Mouse (Mus musculus) stomach, embryonic 16.5 days (tissue): ENCODE measurements around the gene Notch2. TPM values are rescaled to one million over a fixed set of nuclear protein-coding genes. Genes with fewer than 3 reads are reported as not detected.

Experiments
- ATAC-seq: fragments of 200-750 bp; cut with Nextera tagmentation; 2 replicates; pipeline ENCODE4 v1.8.0; 2017; ENCODE audit warnings: moderate number of reproducible peaks, moderate TSS enrichment; ENCODE audit not compliant: insufficient read depth, low FRiP score
- H3K27ac ChIP-seq: fragments of 300-500 bp; sonication (generic); 2 replicates; pipeline ENCODE4 v1.5.1; 2014; ENCODE audit warnings: low read length
- H3K27me3 ChIP-seq: fragments of 300-500 bp; sonication (generic); 2 replicates; pipeline ENCODE4 v1.6.1; 2014; ENCODE audit warnings: low read length, control low read depth, mixed read lengths; ENCODE audit not compliant: control insufficient read depth, insufficient read depth
- H3K36me3 ChIP-seq: fragments of 300-500 bp; sonication (generic); 2 replicates; pipeline ENCODE4 v1.6.1; 2014; ENCODE audit warnings: low read length; ENCODE audit not compliant: control insufficient read depth, insufficient read depth
- H3K4me1 ChIP-seq: fragments of 300-500 bp; sonication (generic); 2 replicates; pipeline ENCODE4 v1.6.1; 2014; ENCODE audit warnings: low read length, control low read depth, mixed read lengths; ENCODE audit not compliant: control insufficient read depth, insufficient read depth
- H3K4me2 ChIP-seq: fragments of 300-500 bp; sonication (generic); 2 replicates; pipeline ENCODE4 v1.6.1; 2014; ENCODE audit warnings: low read depth, low read length, mixed read lengths
- H3K4me3 ChIP-seq: fragments of 300-500 bp; sonication (generic); replicated peaks from 2 replicates; pipeline ENCODE4 v1.5.1; 2014; ENCODE audit warnings: mild to moderate bottlenecking, low read length
- H3K9ac ChIP-seq: fragments of 300-500 bp; sonication (generic); 2 replicates; pipeline ENCODE4 v1.6.1; 2014; ENCODE audit warnings: low read length
- H3K9me3 ChIP-seq: fragments of 300-500 bp; sonication (generic); replicated peaks from 2 replicates; pipeline ENCODE4 v1.6.1; 2016; ENCODE audit warnings: low read length, control low read depth; ENCODE audit not compliant: control insufficient read depth
- WGBS: fragments of 180-500 bp; shearing (Covaris S2); extraction: QIAGEN DNeasy Blood & Tissue Kit; methylation state at CpG from one replicate; pipeline ENCODE4 v1.1.7; 2014; 5-methylcytosine and 5-hydroxymethylcytosine counted together
- polyA plus RNA-seq: library from polyadenylated mRNA; unstranded; fragments of >200 nt; fragmentation: Nextera tagmentation; extraction: Ambion mirVana; gene quantifications from 2 replicates; pipeline ENCODE4 v1.2.1, GENCODE M21; 2015

Notch2 gene
- polyA plus RNA-seq, 1 experiment from 2014 or later, result 23.6 TPM

DNA sequence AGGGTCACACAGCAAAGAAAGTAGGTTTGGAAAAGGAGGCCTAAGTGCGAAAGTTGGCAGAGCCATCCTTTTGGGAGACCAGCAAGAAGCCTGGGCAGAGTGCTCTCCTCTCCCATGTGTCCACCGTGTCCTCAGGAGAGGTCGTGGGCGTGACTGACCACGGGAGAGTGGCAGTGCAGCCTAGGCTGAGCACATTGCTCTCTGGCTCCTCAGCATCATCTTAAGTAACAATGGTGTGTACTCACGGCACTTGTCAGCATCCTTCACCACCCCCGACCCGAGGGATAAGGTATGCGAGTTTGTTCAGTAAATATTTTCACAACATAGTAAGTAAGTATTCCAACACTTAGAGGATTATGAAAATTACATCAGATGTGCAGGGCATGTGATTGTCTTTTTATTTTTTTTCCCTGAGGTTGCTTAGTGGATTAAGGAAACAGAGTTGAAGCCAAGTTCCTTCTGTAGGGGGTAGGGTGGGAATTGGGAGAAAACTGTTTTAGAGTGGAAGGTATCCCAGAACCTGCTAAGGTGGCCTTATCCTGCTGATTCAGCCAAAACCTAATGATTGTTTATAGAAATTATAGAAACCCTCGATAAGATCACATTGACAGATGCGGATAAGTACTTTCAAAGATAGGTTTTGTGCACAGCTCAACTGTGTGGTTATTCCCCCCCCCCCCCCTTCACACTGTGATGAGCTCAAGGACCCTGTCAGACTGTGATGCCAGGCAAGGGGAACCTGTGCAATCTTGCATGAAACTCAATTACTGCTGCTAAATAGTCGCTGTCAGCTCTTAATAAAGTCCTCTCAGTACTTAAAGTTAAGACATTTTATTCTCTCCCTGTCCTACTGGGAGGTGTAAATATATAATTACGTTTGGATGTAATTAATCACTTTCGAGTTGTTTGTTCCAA is 37.4 kb downstream of the Notch2 start:
- no peaks in the 10 kb centered on the region for H3K27me3 ChIP-seq
- H3K36me3 ChIP-seq, result no peaks in the 10 kb centered on the region
- WGBS, result 56% methylated on average over 14 of the region's 14 CpGs
- no peak overlapping the region for H3K4me2 ChIP-seq
- no peak overlapping the region for H3K27ac ChIP-seq
- no peak overlapping the region for H3K9ac ChIP-seq
- H3K4me3 ChIP-seq, result no peak overlapping the region
- H3K9me3 ChIP-seq, result no peaks in the 10 kb centered on the region
- H3K4me1 ChIP-seq, result peaks cover 35% of the 10 kb centered on the region
- no peak for ATAC-seq

DNA sequence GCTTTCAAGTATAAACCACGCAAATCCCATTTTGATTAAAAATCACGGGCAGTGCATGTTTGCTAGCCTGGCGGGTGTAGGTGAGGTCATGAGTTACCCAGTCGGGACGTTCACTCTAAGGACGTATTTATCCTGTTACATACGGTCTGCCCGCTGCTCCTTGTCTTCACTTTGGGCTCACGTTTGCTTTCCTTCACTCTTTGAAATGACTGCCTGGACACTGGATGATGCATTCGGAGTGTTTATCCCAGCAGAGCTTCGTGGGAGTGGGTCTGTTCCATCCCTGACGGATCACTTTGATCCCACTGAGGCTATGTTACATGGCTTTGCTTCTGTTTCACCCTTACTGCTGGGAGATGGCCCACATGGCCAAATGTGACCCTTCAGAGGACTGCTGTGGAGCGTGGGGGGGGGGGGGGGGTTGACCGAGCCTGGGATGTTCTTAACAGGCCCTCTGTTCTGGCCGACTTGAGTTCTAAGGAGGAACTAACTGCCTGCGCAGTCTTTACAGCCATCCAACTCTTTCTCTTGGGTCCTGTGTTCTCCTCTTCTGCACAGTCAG is 38.2 kb downstream of the Notch2 start:
- Histone ChIP-seq H3K4me1 (peaks cover 34% of the 10 kb centered on the region), H3K9me3 (no peaks in the 10 kb centered on the region), H3K27me3 (no peaks in the 10 kb centered on the region), H3K4me3 (no peak overlapping the region), H3K36me3 (no peaks in the 10 kb centered on the region), H3K9ac (no peak overlapping the region), H3K4me2 (no peak overlapping the region), H3K27ac (peak overlapping the region; percentile 52)
- WGBS, result 33% methylated on average over 16 of the region's 16 CpGs
- no peak; the same call in 1 of the 2 replicates for ATAC-seq

DNA sequence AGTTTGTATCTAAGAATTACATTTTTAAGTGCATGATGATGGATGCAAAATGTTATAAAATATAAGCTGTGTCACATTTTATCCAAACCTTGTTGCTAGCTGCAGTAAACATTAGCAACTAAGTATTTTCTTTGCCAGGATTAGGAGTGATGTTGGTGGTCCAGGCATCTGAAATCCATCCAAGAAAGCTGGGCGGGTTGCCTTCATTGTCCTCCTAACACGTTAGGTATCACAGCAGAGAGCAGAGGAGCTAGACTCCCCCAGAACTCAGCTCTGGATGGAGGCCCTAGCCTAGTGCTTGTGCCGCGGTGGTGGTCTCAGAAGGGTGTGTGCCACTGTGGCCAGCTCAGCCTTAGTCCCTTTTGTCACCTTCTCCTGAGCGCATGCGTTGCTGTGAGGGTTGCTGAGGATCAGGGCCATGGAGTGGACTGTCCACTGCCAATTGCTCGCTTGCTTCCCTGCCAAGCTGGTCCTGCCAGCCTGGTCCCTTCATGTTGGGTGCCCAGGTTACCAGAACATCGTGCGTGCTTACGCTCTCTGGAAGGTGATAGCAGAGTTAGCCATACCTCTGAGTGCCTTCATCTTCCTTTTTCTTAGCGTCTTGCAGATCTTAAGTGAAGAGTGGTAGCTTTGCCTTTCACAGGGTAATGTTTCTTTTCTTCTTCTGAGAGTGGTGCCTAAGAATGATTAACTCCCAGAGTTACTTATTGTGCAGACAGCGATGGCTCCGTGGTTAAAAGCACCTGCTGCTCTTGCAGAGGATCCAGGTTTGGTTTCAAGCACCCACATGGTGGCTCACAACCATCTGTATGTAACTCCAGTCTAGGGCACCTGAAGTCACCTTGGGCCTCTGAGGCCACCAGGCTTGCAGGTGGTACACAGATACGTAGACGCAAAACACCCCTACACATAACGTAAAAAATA is 39.4 kb downstream of the Notch2 start:
- no peak overlapping the region for H3K4me2 ChIP-seq
- ATAC-seq, result peak; percentile 42; the same call in 1 of the 2 replicates
- WGBS, result 66% methylated on average over 16 of the region's 16 CpGs
- H3K36me3 ChIP-seq, result no peaks in the 10 kb centered on the region
- H3K4me3 ChIP-seq, result no peak overlapping the region
- no peak overlapping the region for H3K27ac ChIP-seq
- peaks cover 33% of the 10 kb centered on the region for H3K4me1 ChIP-seq
- H3K9ac ChIP-seq, result no peak overlapping the region
- H3K27me3 ChIP-seq, result no peaks in the 10 kb centered on the region
- no peaks in the 10 kb centered on the region for H3K9me3 ChIP-seq

DNA sequence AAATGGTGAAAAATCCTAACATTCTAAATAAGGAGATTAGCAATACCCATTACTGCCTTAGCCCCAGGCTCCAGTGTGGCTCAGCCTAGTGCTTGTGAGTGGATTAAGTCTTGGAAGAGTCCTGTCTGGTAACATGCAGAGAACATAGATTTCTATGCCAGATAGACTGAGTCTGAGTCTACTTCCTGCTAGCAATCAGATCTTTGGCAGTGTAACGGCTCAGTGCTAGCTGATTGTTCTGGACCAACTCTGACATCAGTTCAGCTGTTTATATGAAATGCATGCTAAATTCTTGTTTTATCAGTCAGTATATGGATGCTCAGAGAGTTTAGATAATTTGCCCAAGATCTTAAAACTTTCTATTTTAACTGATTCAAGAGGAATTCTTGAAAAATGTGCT is 40.5 kb downstream of the Notch2 start:
- WGBS, result 42% methylated on average over 1 of the region's 1 CpGs
- ATAC-seq, result no peak
- Histone ChIP-seq H3K27ac (peak overlapping the region; percentile 22; the same call in 1 of the 2 replicates), H3K4me1 (peaks cover 33% of the 10 kb centered on the region), H3K27me3 (no peaks in the 10 kb centered on the region), H3K4me3 (no peak overlapping the region), H3K36me3 (no peaks in the 10 kb centered on the region), H3K9me3 (no peaks in the 10 kb centered on the region), H3K9ac (no peak overlapping the region), H3K4me2 (no peak overlapping the region)

DNA sequence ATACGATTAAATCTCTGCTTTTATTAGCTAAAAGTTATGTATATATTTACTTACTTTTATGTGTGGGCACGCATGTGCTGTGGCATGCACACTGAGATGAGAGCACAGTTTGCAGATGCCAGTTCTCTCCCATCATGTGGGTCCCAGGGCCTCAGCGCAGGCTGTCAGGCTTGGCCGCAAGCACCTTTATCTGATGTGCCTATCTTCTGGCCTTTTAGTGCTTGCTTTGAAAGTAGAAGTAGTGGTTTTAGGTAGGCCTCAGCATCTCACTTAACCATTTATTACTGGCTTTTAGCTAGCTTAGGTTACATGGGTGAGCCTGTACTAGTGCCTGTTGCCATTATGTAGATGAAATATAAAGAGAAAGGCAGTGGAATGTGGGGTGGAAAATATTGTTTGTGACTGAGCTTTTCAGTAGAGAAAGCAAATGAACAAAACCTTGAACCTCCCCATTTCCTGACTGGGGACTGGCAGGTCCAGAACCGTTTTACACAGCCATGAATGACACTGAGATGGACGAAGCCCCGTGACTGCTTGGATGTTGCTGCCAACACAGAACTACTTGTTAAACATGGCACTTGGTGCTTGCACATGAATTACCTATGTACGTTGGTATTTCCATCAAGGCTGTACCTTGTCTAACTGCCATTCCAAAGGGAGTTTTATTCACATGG is 41.1 kb downstream of the Notch2 start:
- no peak overlapping the region for H3K9ac ChIP-seq
- H3K4me1 ChIP-seq, result peaks cover 33% of the 10 kb centered on the region
- no peak overlapping the region for H3K27ac ChIP-seq
- no peak overlapping the region for H3K4me3 ChIP-seq
- ATAC-seq, result no peak
- H3K36me3 ChIP-seq, result no peaks in the 10 kb centered on the region
- H3K27me3 ChIP-seq, result no peaks in the 10 kb centered on the region
- H3K9me3 ChIP-seq, result no peaks in the 10 kb centered on the region
- WGBS, result 81% methylated on average over 8 of the region's 8 CpGs
- no peak overlapping the region for H3K4me2 ChIP-seq

DNA sequence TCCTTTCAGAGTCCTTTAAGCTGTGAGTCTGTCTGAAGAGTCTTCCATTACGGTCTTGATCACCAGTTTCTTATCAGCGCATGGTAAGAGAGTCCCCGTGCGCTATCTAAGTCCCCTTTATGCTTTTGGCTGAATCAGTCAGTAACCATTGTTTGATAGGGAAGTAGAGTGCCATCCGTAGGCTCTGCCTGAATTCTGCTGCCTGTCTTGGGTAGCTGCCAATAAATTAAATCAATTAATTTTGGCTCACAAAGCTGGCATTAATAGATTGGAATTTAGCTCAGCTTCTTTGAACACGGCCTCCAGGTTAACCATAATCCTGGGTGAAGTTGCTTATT is 41.6 kb downstream of the Notch2 start:
- Histone ChIP-seq H3K4me2 (no peak overlapping the region), H3K27me3 (no peaks in the 10 kb centered on the region), H3K4me3 (no peak overlapping the region), H3K9me3 (no peaks in the 10 kb centered on the region), H3K27ac (no peak overlapping the region), H3K4me1 (peaks cover 33% of the 10 kb centered on the region), H3K36me3 (no peaks in the 10 kb centered on the region), H3K9ac (no peak overlapping the region)
- no peak for ATAC-seq
- WGBS, result 73% methylated on average over 6 of the region's 6 CpGs

DNA sequence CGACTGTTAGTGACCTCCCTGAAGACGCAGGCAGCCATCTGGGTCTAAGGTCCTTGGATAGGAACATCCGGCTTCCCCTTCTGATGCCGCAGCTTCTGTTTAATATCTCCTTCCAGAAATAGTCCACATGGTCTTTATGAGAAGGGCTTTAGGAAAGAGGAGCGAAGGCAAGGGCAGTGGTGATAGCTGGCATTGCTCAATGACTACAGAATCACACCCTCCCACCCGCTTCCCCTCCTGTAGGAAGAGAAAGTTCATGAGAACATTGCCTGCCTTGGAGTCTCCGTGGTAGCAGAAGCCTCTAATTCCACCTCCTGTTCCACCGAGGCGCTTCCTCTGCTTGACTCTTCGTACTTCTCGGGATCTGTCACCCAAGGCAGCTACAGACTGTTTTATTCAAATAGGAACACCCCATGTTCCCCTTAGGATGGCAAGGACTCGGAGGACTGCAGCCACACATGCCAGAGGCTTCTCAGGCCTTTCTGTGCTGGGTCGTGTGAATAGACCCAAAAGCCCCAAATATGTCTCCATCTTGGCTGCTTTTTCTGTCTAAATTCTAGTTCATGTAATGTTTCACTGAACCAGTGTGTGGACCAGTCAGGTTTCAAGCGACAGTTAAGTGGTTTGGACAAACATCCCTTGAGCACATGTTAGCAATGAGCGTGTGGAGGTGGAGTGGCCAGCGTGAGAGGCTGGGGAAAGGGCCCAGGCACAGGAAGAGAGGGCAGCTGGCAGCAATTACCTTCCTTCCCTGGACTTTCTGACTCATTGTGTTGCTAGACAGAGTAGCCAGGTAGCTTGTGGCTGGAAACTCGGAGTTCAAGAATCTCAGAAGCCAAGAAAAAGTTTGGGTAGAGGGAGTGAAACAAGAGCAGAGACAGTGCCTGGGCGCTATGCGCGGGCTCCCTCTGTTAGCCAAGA is 42.7 kb downstream of the Notch2 start:
- H3K4me1 ChIP-seq, result peaks cover 27% of the 10 kb centered on the region
- no peak overlapping the region for H3K9ac ChIP-seq
- no peaks in the 10 kb centered on the region for H3K36me3 ChIP-seq
- ATAC-seq, result no peak
- no peak overlapping the region for H3K27ac ChIP-seq
- no peak overlapping the region for H3K4me3 ChIP-seq
- H3K9me3 ChIP-seq, result no peaks in the 10 kb centered on the region
- WGBS, result 79% methylated on average over 20 of the region's 20 CpGs
- no peaks in the 10 kb centered on the region for H3K27me3 ChIP-seq
- H3K4me2 ChIP-seq, result no peak overlapping the region

DNA sequence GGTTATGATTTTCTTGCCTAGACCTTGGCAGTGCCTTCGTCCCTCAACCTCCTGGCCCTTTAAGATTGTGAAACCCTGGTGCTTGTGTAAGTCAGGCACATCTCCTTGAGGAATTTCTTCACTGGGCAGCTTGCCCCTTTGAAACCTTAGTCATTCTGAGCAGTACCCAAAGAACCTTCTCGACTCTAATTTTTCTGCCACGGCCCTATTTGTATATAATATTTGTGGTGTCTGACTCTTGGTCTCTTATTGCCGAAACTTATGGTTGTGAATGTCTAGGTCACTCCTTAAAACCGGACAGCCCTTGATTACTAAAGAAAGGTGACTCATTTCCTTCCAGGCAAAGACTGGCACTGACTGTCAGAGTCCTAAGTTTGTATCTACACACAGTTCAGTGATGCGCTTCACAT is 43.6 kb downstream of the Notch2 start:
- H3K27ac ChIP-seq, result no peak overlapping the region
- no peaks in the 10 kb centered on the region for H3K9me3 ChIP-seq
- H3K36me3 ChIP-seq, result no peaks in the 10 kb centered on the region
- no peak overlapping the region for H3K4me3 ChIP-seq
- no peak overlapping the region for H3K9ac ChIP-seq
- H3K27me3 ChIP-seq, result no peaks in the 10 kb centered on the region
- peaks cover 27% of the 10 kb centered on the region for H3K4me1 ChIP-seq
- ATAC-seq, result no peak
- no peak overlapping the region for H3K4me2 ChIP-seq
- WGBS, result 75% methylated on average over 6 of the region's 6 CpGs
